ENCODE assay signal across 30 mouse cellular contexts in the genomic region with DNA sequence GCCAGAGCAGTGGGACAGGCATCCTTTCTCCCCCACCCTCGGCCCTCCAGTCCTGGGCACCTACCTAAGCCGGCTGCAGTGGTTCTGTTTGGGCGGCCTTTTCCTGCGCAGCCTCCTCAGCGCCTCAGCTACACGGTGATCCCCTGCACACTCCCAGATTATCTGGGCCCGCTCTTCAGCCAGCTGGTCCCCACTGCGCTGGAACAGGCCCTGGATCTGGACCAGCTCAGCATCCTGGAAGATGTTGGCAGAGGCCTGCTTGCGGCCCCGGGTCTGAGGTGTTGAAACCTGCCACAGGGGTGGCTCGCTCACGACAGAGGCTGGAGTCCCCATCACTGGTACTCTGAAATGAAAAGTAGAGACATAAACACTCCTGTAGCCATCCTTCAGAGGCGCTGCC. TPM values are rescaled to one million over a fixed set of nuclear protein-coding genes. Genes with fewer than 3 reads are reported as not detected.
DNase-seq lines count a peak whose midpoint lies in the region; ATAC-seq and TF ChIP-seq lines count a peak whose summit lies in the region.
"Had no signal": no experiment of that assay in that cellular context is flagged by ENCODE, and none has a peak within 500 bp of the region (broad histone marks: within the 10 kb centered on the region; RNA-seq: fewer than 3 reads in every experiment).

No protein-coding gene starts in this region.

- peak; percentile 57 for DNase-seq in left cerebral cortex, postnatal 4 days
- DNase-seq in left cerebral cortex, postnatal 25 days (ENCODE audit: low spot score in 2 of 2), result no peak
- peak; percentile 45 for DNase-seq in brain, adult 2 months (ENCODE audit: low read depth, low spot score)
- no peak for DNase-seq in heart, adult 2 months
- DNase-seq: adrenal gland, postnatal 14 days; B cell, adult 2 months; embryo, embryonic 11 days; forebrain, postnatal 0 days; gastrocnemius, postnatal 36 days; kidney, adult 8-10 months; kidney, postnatal 10 days; liver; lung, postnatal 36 days; retina, postnatal 1 day; right cerebral cortex, postnatal 4 days; thymus, adult 18-20 months; thymus, postnatal 36 days had no signal

- no peak for TF ChIP-seq CTCF in heart, adult 2 months (IDR thresholded peaks at IDR 0.05)

- ATAC-seq in forebrain, embryonic 12.5 days (ENCODE audit: low FRiP score), result no peak
- no peak for ATAC-seq in forebrain, embryonic 13.5 days
- ATAC-seq: forebrain, postnatal 0 days; inflammation-experienced regulatory T-cells, adult 6 months; midbrain, embryonic 13.5 days had no signal

- TF ChIP-seq POLR2A in myocyte (IDR thresholded peaks at IDR 0.05; ENCODE audit: insufficient read length, low read depth), result no peak
- no peak for TF ChIP-seq POLR2A in heart, adult 2 months (IDR thresholded peaks at IDR 0.05; ENCODE audit: insufficient read depth, low read depth, low read length)

- TF ChIP-seq EP300 in heart, adult 2 months (IDR thresholded peaks at IDR 0.05; ENCODE audit: insufficient read depth, low read depth, low read length), result no peak

- H3K9me3 ChIP-seq in forebrain, embryonic 12.5 days, result no peaks in the 10 kb centered on the region
- no peaks in the 10 kb centered on the region for H3K9me3 ChIP-seq in forebrain, embryonic 13.5 days (replicated peaks)
- H3K9me3 ChIP-seq: embryonic facial prominence, embryonic 13.5 days; hindbrain, embryonic 12.5 days; limb, embryonic 10.5 days; liver, embryonic 15.5 days; lung, embryonic 15.5 days; megakaryocyte, embryonic 14.5 days; midbrain, embryonic 13.5 days; neural tube, embryonic 13.5 days had no signal

- 0 out of 2 replicates have a peak overlapping the region, but pooled peaks have one; percentile 2 for H3K27ac ChIP-seq in forebrain, embryonic 12.5 days
- no peak overlapping the region for H3K27ac ChIP-seq in forebrain, embryonic 13.5 days
- H3K27ac ChIP-seq in heart, adult 2 months, result no peak overlapping the region
- H3K27ac ChIP-seq: embryonic facial prominence, embryonic 13.5 days; hindbrain, embryonic 12.5 days; limb, embryonic 10.5 days; liver, embryonic 15.5 days; lung, embryonic 15.5 days; midbrain, embryonic 13.5 days; neural tube, embryonic 13.5 days had no signal

- WGBS in forebrain, embryonic 12.5 days, result 92% methylated on average over 13 of the region's 13 CpGs
- WGBS in forebrain, embryonic 13.5 days, result 84% methylated on average over 13 of the region's 13 CpGs
- WGBS in heart, adult 2 months, result 78% methylated on average over 13 of the region's 13 CpGs

- no peak overlapping the region for H3K9ac ChIP-seq in forebrain, embryonic 12.5 days
- no peak overlapping the region for H3K9ac ChIP-seq in forebrain, embryonic 13.5 days
- H3K9ac ChIP-seq in heart, adult 2 months (ENCODE audit: low read depth, low read length), result no peak overlapping the region
- H3K9ac ChIP-seq: embryonic facial prominence, embryonic 13.5 days; forebrain, postnatal 0 days; hindbrain, embryonic 12.5 days; liver, embryonic 15.5 days; lung, embryonic 15.5 days; midbrain, embryonic 13.5 days; neural tube, embryonic 13.5 days had no signal

- peaks cover 8% of the 10 kb centered on the region; the same call in 1 of the 2 replicates for H3K27me3 ChIP-seq in forebrain, embryonic 12.5 days
- peaks cover 8% of the 10 kb centered on the region; the same call in 1 of the 2 replicates for H3K27me3 ChIP-seq in forebrain, embryonic 13.5 days
- H3K27me3 ChIP-seq in myocyte (ENCODE audit: control insufficient read depth, insufficient read depth, insufficient read length), result no peaks in the 10 kb centered on the region
- no peaks in the 10 kb centered on the region for H3K27me3 ChIP-seq in heart, adult 2 months (ENCODE audit: control insufficient read depth, insufficient read depth, low read length)
- H3K27me3 ChIP-seq: CH12.LX; embryonic facial prominence, embryonic 13.5 days; liver, embryonic 15.5 days; lung, embryonic 15.5 days; megakaryocyte, embryonic 14.5 days had no signal

- peaks cover 12% of the 10 kb centered on the region for H3K4me1 ChIP-seq in forebrain, embryonic 12.5 days
- peaks cover 16% of the 10 kb centered on the region for H3K4me1 ChIP-seq in forebrain, embryonic 13.5 days
- peaks cover 3% of the 10 kb centered on the region; the same call in 1 of the 2 replicates for H3K4me1 ChIP-seq in heart, adult 2 months (ENCODE audit: control insufficient read depth, insufficient read depth, low read length)

- no peak overlapping the region for H3K4me3 ChIP-seq in forebrain, embryonic 12.5 days (replicated peaks)
- no peak overlapping the region for H3K4me3 ChIP-seq in forebrain, embryonic 13.5 days
- peak overlapping the region; percentile 74 for H3K4me3 ChIP-seq in myocyte
- H3K4me3 ChIP-seq in heart, adult 2 months, result no peak overlapping the region
- H3K4me3 ChIP-seq: embryonic facial prominence, embryonic 13.5 days; hindbrain, embryonic 12.5 days; limb, embryonic 10.5 days; liver, embryonic 15.5 days; lung, embryonic 15.5 days; megakaryocyte, embryonic 14.5 days; midbrain, embryonic 13.5 days; neural tube, embryonic 13.5 days had no signal

- H3ac ChIP-seq in myocyte (ENCODE audit: control insufficient read depth, insufficient read length), result no peak overlapping the region

- intact Hi-C loops in left cerebral cortex, postnatal 4 days (cut with DNase I), result no loop called here
- intact Hi-C loops in left cerebral cortex, postnatal 25 days (cut with DNase I), result loop anchor here (5.0 kb wide), 1 partner anchor 32 kb away; the partner anchor contains the start of gene Pi4k2a
- intact Hi-C loops in heart, adult 2 months (cut with DNase I), result no loop called here

- H3K79me2 ChIP-seq in myocyte (ENCODE audit: control insufficient read depth, insufficient read depth), result peaks cover 32% of the 10 kb centered on the region
- no peaks in the 10 kb centered on the region for H3K79me2 ChIP-seq in heart, adult 2 months (replicated peaks; ENCODE audit: control insufficient read depth, insufficient read depth, low read length)

- no peak overlapping the region for H3K4me2 ChIP-seq in forebrain, embryonic 12.5 days
- H3K4me2 ChIP-seq in forebrain, embryonic 13.5 days, result no peak overlapping the region
- H3K4me2 ChIP-seq in myocyte (ENCODE audit: low read depth), result no peak overlapping the region
- H3K4me2 ChIP-seq: embryonic facial prominence, embryonic 13.5 days; hindbrain, embryonic 12.5 days; liver, embryonic 15.5 days; lung, embryonic 15.5 days; midbrain, embryonic 13.5 days; neural tube, embryonic 13.5 days had no signal

- H3K36me3 ChIP-seq in forebrain, embryonic 12.5 days (replicated peaks), result peaks cover 44% of the 10 kb centered on the region
- peaks cover 51% of the 10 kb centered on the region for H3K36me3 ChIP-seq in forebrain, embryonic 13.5 days (ENCODE audit: poor library complexity, severe bottlenecking)
- H3K36me3 ChIP-seq in myocyte (ENCODE audit: control insufficient read depth, insufficient read depth), result peaks cover 33% of the 10 kb centered on the region
- H3K36me3 ChIP-seq in heart, adult 2 months (ENCODE audit: control insufficient read depth, insufficient read depth, low read length), result no peaks in the 10 kb centered on the region

TF ChIP-seq in myocyte, 11 proteins besides CTCF, POLR2A, EP300 and RAD21:
- TF ChIP-seq TCF3 (IDR thresholded peaks at IDR 0.05; ENCODE audit: insufficient read length, low read depth) (no peak), CEBPB (IDR thresholded peaks at IDR 0.05; ENCODE audit: insufficient read depth, poor library complexity, severe bottlenecking) (no peak), POLR2AphosphoS2 (IDR thresholded peaks at IDR 0.05; ENCODE audit: insufficient read length, low read depth) (peak; percentile 14), REST (IDR thresholded peaks at IDR 0.05; ENCODE audit: insufficient read depth, insufficient read length) (no peak)

RNA-seq across cellular contexts. Expression of gene Avpi1, which starts 4.2 kb away (rescaled TPM):
- 10.4 and 10.5 TPM in 2 replicates for polyA plus RNA-seq in forebrain, embryonic 12.5 days (2016; fragmentation: Nextera tagmentation; extraction: Ambion mirVana)
- polyA plus RNA-seq in forebrain, embryonic 13.5 days (2015; fragmentation: Nextera tagmentation; extraction: Ambion mirVana), result 10.1 and 10.3 TPM in 2 replicates
- total RNA-seq in left cerebral cortex, postnatal 4 days (2021), result 1 to 10 TPM; 7.4 to 8.5 TPM
- 10 to 100 TPM; 28.2 to 29.1 TPM for total RNA-seq in left cerebral cortex, postnatal 25 days (2021)
- polyA plus RNA-seq in myocyte (2012; fragmentation: generic; extraction: Trizol), result 128 TPM
- total RNA-seq in heart, adult 2 months (2021), result 10 to 100 TPM; 10.0 to 14.4 TPM
- 9.9 and 13.1 TPM in 2 replicates for polyA plus RNA-seq in heart, adult 2 months (2012; rRNA removed)

RNA-seq across cellular contexts. Expression of gene Marveld1, which starts 22.5 kb away (rescaled TPM):
- polyA plus RNA-seq in forebrain, embryonic 12.5 days (2016; fragmentation: Nextera tagmentation; extraction: Ambion mirVana), result 3.5 and 4.2 TPM in 2 replicates
- 1.7 and 2.0 TPM in 2 replicates for polyA plus RNA-seq in forebrain, embryonic 13.5 days (2015; fragmentation: Nextera tagmentation; extraction: Ambion mirVana)
- total RNA-seq in left cerebral cortex, postnatal 4 days (2021), result 10 to 100 TPM; 12.5 to 14.7 TPM
- total RNA-seq in left cerebral cortex, postnatal 25 days (2021), result 1 to 10 TPM; 9.8 to 9.9 TPM
- 36.1 TPM for polyA plus RNA-seq in myocyte (2012; fragmentation: generic; extraction: Trizol)
- 10 to 100 TPM; 21.1 to 21.9 TPM for total RNA-seq in heart, adult 2 months (2021)
- 55.0 and 61.4 TPM in 2 replicates for polyA plus RNA-seq in heart, adult 2 months (2012; rRNA removed)
- total RNA-seq: CH12.LX had no signal

RNA-seq across cellular contexts. Expression of gene Pi4k2a, which starts 34.4 kb away (rescaled TPM):
- polyA plus RNA-seq in forebrain, embryonic 12.5 days (2016; fragmentation: Nextera tagmentation; extraction: Ambion mirVana), result 31.0 and 32.0 TPM in 2 replicates
- polyA plus RNA-seq in forebrain, embryonic 13.5 days (2015; fragmentation: Nextera tagmentation; extraction: Ambion mirVana), result 16.5 and 21.7 TPM in 2 replicates
- 10 to 100 TPM; 39.5 TPM for total RNA-seq in left cerebral cortex, postnatal 4 days (2021)
- total RNA-seq in left cerebral cortex, postnatal 25 days (2021), result 10 to 100 TPM; 61.0 to 63.1 TPM
- 37.5 TPM for polyA plus RNA-seq in myocyte (2012; fragmentation: generic; extraction: Trizol)
- total RNA-seq in heart, adult 2 months (2021), result 10 to 100 TPM; 18.2 to 21.3 TPM
- polyA plus RNA-seq in heart, adult 2 months (2012; rRNA removed), result 15.1 and 21.4 TPM in 2 replicates

RNA-seq across cellular contexts. Expression of gene Morn4, which starts 38.5 kb away (rescaled TPM):
- 73.4 and 75.1 TPM in 2 replicates for polyA plus RNA-seq in forebrain, embryonic 12.5 days (2016; fragmentation: Nextera tagmentation; extraction: Ambion mirVana)
- polyA plus RNA-seq in forebrain, embryonic 13.5 days (2015; fragmentation: Nextera tagmentation; extraction: Ambion mirVana), result 114 and 118 TPM in 2 replicates
- 100 to 1,000 TPM; 108 to 113 TPM for total RNA-seq in left cerebral cortex, postnatal 4 days (2021)
- 10 to 100 TPM; 67.3 to 70.9 TPM for total RNA-seq in left cerebral cortex, postnatal 25 days (2021)
- 32.3 TPM for polyA plus RNA-seq in myocyte (2012; fragmentation: generic; extraction: Trizol)
- 1 to 10 TPM; 2.3 to 2.5 TPM for total RNA-seq in heart, adult 2 months (2021)
- 5.0 and 5.5 TPM in 2 replicates for polyA plus RNA-seq in heart, adult 2 months (2012; rRNA removed)

RNA-seq across cellular contexts. Expression of gene Zfyve27, which starts 39.1 kb away (rescaled TPM):
- polyA plus RNA-seq in forebrain, embryonic 12.5 days (2016; fragmentation: Nextera tagmentation; extraction: Ambion mirVana), result 42.9 and 47.3 TPM in 2 replicates
- polyA plus RNA-seq in forebrain, embryonic 13.5 days (2015; fragmentation: Nextera tagmentation; extraction: Ambion mirVana), result 43.5 and 45.6 TPM in 2 replicates
- 10 to 100 TPM; 94.5 to 96.4 TPM for total RNA-seq in left cerebral cortex, postnatal 4 days (2021)
- 10 to 100 TPM; 84.6 to 95.8 TPM for total RNA-seq in left cerebral cortex, postnatal 25 days (2021)
- 22.4 TPM for polyA plus RNA-seq in myocyte (2012; fragmentation: generic; extraction: Trizol)
- total RNA-seq in heart, adult 2 months (2021), result 10 to 100 TPM; 20.2 to 20.3 TPM
- 27.6 and 33.6 TPM in 2 replicates for polyA plus RNA-seq in heart, adult 2 months (2012; rRNA removed)

Comparison
In these comparisons a context has a peak if more than half of its experiments do, and no peak if none do; other contexts are left out.
1. DNase-seq: peak in left cerebral cortex, postnatal 4 days (single experiment) and brain, adult 2 months (single experiment); none in left cerebral cortex, postnatal 25 days (0 of 2) and heart, adult 2 months (0 of 2).